Mouse (Mus musculus): ENCODE data around the gene Dnajc13. TPM values are rescaled to one million over a fixed set of nuclear protein-coding genes. Genes with fewer than 3 reads are reported as not detected.

Gene Dnajc13
- polyA plus RNA-seq, 1 experiment from 2014 or later, result 23.0 TPM

DNA sequence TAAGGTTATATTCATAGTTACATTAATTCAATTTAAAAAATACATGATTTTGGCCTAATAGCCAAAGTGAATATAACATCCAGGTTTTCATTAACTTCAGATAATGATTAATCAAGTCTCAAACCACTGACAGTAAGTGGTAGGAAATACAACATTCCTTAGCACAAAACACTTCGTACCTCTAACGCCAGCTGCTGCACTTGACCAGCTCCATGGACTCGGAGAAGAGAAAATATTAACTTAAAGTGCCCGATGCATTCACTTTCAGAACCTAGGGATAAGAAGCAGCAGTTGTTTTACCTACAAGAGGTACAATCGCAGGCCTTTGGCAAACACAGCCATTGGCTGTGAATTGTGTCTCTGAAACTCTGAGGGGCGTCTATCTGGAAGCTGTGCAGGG is 90.4 kb downstream of the Dnajc13 start:
- Histone ChIP-seq H3K36me3 (peaks cover 90% of the 10 kb centered on the region), H3K9me3 (replicated peaks) (no peaks in the 10 kb centered on the region), H3K4me3 (replicated peaks) (no peak overlapping the region), H3K4me1 (no peaks in the 10 kb centered on the region), H3K9ac (no peak overlapping the region), H3K4me2 (no peak overlapping the region), H3K27ac (0 out of 2 replicates have a peak overlapping the region, but pooled peaks have one; percentile 45), H3K27me3 (no peaks in the 10 kb centered on the region)
- no peak for ATAC-seq (replicated peaks; ENCODE audit: low FRiP score)
- WGBS, result 79% methylated on average over 6 of the region's 6 CpGs

DNA sequence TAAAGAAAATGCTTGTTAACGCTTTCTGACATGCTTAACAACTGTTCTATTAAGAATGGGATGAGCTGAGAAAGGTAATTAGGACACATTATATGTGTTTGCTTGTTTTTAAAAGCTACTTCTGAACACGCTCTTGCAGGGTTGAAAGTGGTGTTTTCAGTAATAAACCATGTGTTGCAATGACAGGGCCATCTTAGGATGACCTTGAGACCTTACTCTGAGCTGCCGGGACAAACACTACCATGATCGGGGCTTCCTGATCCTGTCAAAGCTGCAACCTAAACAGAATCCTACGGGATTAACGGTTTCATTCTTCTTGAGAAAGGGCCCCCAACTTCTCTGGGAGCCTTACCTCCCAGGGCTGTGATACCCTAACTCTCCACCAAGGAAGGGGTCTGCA is 91.1 kb downstream of the Dnajc13 start:
- Histone ChIP-seq H3K4me3 (replicated peaks) (no peak overlapping the region), H3K9me3 (replicated peaks) (no peaks in the 10 kb centered on the region), H3K4me2 (no peak overlapping the region), H3K27me3 (no peaks in the 10 kb centered on the region), H3K4me1 (no peaks in the 10 kb centered on the region), H3K36me3 (peaks cover 90% of the 10 kb centered on the region), H3K27ac (no peak overlapping the region), H3K9ac (no peak overlapping the region)
- ATAC-seq (replicated peaks; ENCODE audit: low FRiP score), result no peak
- 81% methylated on average over 6 of the region's 6 CpGs for WGBS

- Histone ChIP-seq H3K27ac (no peak overlapping the region), H3K4me2 (no peak overlapping the region), H3K27me3 (no peaks in the 10 kb centered on the region), H3K4me1 (no peaks in the 10 kb centered on the region), H3K9me3 (replicated peaks) (no peaks in the 10 kb centered on the region), H3K36me3 (peaks cover 88% of the 10 kb centered on the region), H3K9ac (no peak overlapping the region), H3K4me3 (replicated peaks) (no peak overlapping the region)
- 90% methylated on average over 10 of the region's 10 CpGs for WGBS
- ATAC-seq (replicated peaks; ENCODE audit: low FRiP score), result no peak
Observed at GRCm38 (mm10) chr9:104169986-104170385, 92.7 kb downstream of the Dnajc13 start.

DNA sequence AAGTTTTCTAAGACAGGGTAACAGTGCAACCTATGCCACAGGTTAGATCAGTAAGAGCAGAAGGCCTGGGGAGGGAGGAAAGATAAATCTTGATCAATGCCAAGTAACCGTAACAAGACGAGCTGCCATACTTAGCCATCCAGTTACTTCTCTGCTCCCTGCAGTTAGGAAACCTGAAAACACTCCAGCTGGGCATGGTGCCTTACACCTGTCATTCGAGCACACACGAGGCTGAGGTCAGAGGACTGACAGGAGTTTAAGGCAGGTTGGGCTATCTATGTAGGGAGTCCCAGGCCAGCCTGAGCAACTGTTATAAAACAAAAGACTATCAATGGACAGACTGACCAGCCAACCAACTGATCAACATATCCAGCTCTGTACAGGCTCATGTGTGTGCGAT is 96.8 kb downstream of the Dnajc13 start:
- 87% methylated on average over 5 of the region's 5 CpGs for WGBS
- no peak for ATAC-seq (replicated peaks; ENCODE audit: low FRiP score)
- H3K36me3 ChIP-seq, result peaks cover 90% of the 10 kb centered on the region

DNA sequence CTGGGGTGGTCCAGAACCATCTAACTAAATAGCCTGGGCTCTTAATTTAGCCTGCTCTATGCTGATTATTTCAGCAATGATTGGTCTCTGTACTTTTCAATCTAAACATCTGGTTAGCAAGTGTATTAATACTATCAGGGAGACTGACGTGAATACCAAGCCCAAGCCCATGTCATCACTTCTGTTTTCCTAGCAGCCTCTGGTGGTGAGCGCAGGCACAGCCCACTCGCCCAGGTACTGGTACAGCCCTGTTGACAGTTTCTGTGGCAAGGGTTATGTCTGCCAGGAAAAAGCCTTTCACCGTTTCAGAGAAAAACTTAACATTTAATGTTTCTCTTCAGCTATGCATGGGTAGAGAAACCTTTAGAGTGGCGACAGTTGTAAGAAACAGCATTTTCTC is 98.5 kb downstream of the Dnajc13 start:
- no peaks in the 10 kb centered on the region for H3K4me1 ChIP-seq
- no peaks in the 10 kb centered on the region for H3K27me3 ChIP-seq
- H3K4me3 ChIP-seq (replicated peaks), result no peak overlapping the region
- H3K36me3 ChIP-seq, result peaks cover 91% of the 10 kb centered on the region
- 87% methylated on average over 5 of the region's 5 CpGs for WGBS
- no peak overlapping the region for H3K9ac ChIP-seq
- no peak overlapping the region for H3K4me2 ChIP-seq
- ATAC-seq (replicated peaks; ENCODE audit: low FRiP score), result no peak
- no peak overlapping the region for H3K27ac ChIP-seq
- H3K9me3 ChIP-seq (replicated peaks), result no peaks in the 10 kb centered on the region

More for the DNA sequence above, 96.8 kb downstream of the Dnajc13 start:
- H3K9ac ChIP-seq, result no peak overlapping the region
- H3K27ac ChIP-seq, result no peak overlapping the region
- no peaks in the 10 kb centered on the region for H3K27me3 ChIP-seq
- H3K9me3 ChIP-seq (replicated peaks), result no peaks in the 10 kb centered on the region
- H3K4me2 ChIP-seq, result no peak overlapping the region
- H3K4me1 ChIP-seq, result no peaks in the 10 kb centered on the region
- H3K4me3 ChIP-seq (replicated peaks), result no peak overlapping the region

DNA sequence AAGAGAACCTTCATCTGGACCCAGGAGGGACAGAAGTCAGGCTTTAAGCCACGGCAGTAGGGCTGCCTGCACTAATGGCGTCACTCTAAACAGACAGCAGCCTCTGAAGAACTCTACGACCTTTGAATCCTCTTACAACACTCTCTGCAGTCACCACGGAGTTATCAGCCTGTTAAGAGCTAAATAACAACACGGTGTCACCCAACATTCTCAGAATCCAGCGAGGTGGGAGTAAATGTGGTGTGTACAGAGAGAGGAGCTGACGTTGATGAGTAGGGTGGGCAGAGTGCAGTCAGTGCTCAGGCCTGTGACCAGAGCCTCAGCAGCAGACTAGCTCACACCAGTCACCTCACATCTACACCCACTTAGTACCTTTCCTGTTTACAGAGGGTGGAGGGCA is 101.6 kb downstream of the Dnajc13 start:
- WGBS, result 80% methylated on average over 7 of the region's 7 CpGs
- Histone ChIP-seq H3K36me3 (peaks cover 96% of the 10 kb centered on the region), H3K27me3 (no peaks in the 10 kb centered on the region), H3K4me1 (no peaks in the 10 kb centered on the region), H3K27ac (no peak overlapping the region), H3K9me3 (replicated peaks) (no peaks in the 10 kb centered on the region), H3K4me3 (replicated peaks) (no peak overlapping the region), H3K9ac (no peak overlapping the region), H3K4me2 (no peak overlapping the region)
- ATAC-seq (replicated peaks; ENCODE audit: low FRiP score), result no peak

- Histone ChIP-seq H3K4me2 (no peak overlapping the region), H3K4me3 (replicated peaks) (no peak overlapping the region), H3K4me1 (no peaks in the 10 kb centered on the region), H3K9ac (no peak overlapping the region), H3K27me3 (no peaks in the 10 kb centered on the region), H3K9me3 (replicated peaks) (no peaks in the 10 kb centered on the region), H3K36me3 (peaks cover 98% of the 10 kb centered on the region), H3K27ac (no peak overlapping the region)
- 86% methylated on average over 7 of the region's 7 CpGs for WGBS
- no peak for ATAC-seq (replicated peaks; ENCODE audit: low FRiP score)
Observed at GRCm38 (mm10) chr9:104157291-104157690, 105.4 kb downstream of the Dnajc13 start.

DNA sequence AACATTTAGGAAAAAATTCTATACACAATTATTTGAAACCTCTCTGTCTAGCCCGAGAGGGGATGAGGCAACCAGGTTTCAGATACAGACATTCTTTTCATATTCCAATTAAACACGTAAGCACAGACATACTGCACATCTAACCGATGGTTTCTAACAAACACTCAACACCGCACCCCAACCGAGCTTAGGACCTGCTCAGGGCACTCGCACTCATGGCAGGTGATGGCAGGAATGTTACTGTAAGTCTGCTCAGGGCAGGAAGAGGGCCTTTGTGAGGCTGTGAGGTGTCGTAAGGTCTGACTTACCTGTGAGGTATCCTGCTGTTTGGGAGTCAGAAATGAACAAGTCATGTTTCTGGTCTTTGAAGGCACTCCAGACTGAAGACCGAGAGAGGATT is 106.2 kb downstream of the Dnajc13 start:
- Histone ChIP-seq H3K27me3 (no peaks in the 10 kb centered on the region), H3K4me1 (no peaks in the 10 kb centered on the region), H3K4me3 (replicated peaks) (no peak overlapping the region), H3K9me3 (replicated peaks) (no peaks in the 10 kb centered on the region), H3K27ac (no peak overlapping the region), H3K4me2 (no peak overlapping the region), H3K9ac (no peak overlapping the region), H3K36me3 (peaks cover 98% of the 10 kb centered on the region)
- no peak for ATAC-seq (replicated peaks; ENCODE audit: low FRiP score)
- WGBS, result 94% methylated on average over 8 of the region's 8 CpGs

DNA sequence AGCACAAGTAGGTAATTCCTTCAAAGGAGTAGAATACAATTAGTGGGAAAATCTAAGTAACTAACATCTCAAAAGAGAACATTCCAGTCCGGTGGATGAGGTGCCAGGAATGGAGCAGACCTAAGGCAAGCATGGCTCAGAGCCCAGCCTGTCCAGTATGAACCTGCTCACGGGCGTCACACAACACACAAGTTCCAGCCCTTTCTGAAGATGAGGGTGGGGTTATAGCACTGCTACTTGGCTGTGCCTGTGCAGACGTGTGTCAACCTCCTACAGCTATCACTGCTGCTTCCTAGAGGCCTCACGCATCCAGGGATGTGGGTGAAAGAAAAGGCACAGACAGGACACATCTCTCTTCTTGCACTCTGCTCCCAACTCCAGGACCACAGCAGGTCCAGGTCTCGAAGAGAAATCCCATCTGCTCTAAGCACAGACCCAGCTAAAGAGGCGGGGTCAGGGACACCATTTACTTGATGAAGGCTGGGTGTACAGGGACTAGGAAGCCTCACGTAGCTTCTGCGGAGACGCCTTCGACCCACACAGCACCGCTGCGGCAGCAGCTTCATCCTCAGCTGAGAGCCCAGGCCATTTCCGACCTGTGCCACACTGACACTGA is 107.5 kb downstream of the Dnajc13 start:
- Histone ChIP-seq H3K27me3 (no peaks in the 10 kb centered on the region), H3K27ac (no peak overlapping the region), H3K4me3 (replicated peaks) (no peak overlapping the region), H3K36me3 (peaks cover 97% of the 10 kb centered on the region), H3K4me1 (no peaks in the 10 kb centered on the region), H3K9ac (no peak overlapping the region), H3K9me3 (replicated peaks) (no peaks in the 10 kb centered on the region), H3K4me2 (no peak overlapping the region)
- ATAC-seq (replicated peaks; ENCODE audit: low FRiP score), result no peak
- WGBS, result 94% methylated on average over 14 of the region's 14 CpGs

- peaks cover 78% of the 10 kb centered on the region for H3K36me3 ChIP-seq
- no peak overlapping the region for H3K4me3 ChIP-seq (replicated peaks)
- WGBS, result 92% methylated on average over 7 of the region's 7 CpGs
- H3K4me1 ChIP-seq, result no peaks in the 10 kb centered on the region
- H3K9me3 ChIP-seq (replicated peaks), result no peaks in the 10 kb centered on the region
- H3K4me2 ChIP-seq, result no peak overlapping the region
- no peak overlapping the region for H3K27ac ChIP-seq
- no peaks in the 10 kb centered on the region for H3K27me3 ChIP-seq
- no peak for ATAC-seq (replicated peaks; ENCODE audit: low FRiP score)
- no peak overlapping the region for H3K9ac ChIP-seq
Observed at GRCm38 (mm10) chr9:104152121-104152520, 110.6 kb downstream of the Dnajc13 start.

GRCm38 (mm10) chr9:104148969-104149368 is 113.8 kb downstream of the Dnajc13 start:
- Histone ChIP-seq H3K9me3 (replicated peaks) (no peaks in the 10 kb centered on the region), H3K36me3 (peaks cover 47% of the 10 kb centered on the region), H3K9ac (no peak overlapping the region), H3K27me3 (no peaks in the 10 kb centered on the region), H3K4me3 (replicated peaks) (no peak overlapping the region), H3K4me2 (no peak overlapping the region), H3K27ac (no peak overlapping the region), H3K4me1 (no peaks in the 10 kb centered on the region)
- WGBS, result 87% methylated on average over 7 of the region's 7 CpGs
- ATAC-seq (replicated peaks; ENCODE audit: low FRiP score), result no peak

GRCm38 (mm10) chr9:104146683-104147082 is 116.0 kb downstream of the Dnajc13 start:
- Histone ChIP-seq H3K4me3 (replicated peaks) (no peak overlapping the region), H3K27me3 (no peaks in the 10 kb centered on the region), H3K36me3 (peaks cover 24% of the 10 kb centered on the region), H3K9ac (no peak overlapping the region), H3K4me1 (no peaks in the 10 kb centered on the region), H3K27ac (no peak overlapping the region), H3K4me2 (no peak overlapping the region), H3K9me3 (replicated peaks) (no peaks in the 10 kb centered on the region)
- no peak for ATAC-seq (replicated peaks; ENCODE audit: low FRiP score)
- 84% methylated on average over 7 of the region's 7 CpGs for WGBS
